Mouse (Mus musculus) testis, postnatal 14 days (tissue): ENCODE data around the gene Fam131a.
A peak's percentile ranks its signal among the peaks of the same experiment; 100 is the strongest.

Source experiments
- DNase-seq: peaks from one replicate; pipeline ENCODE4 v3.0.0; 2021; ENCODE audit warnings: low spot score

Fam131a gene

DNA sequence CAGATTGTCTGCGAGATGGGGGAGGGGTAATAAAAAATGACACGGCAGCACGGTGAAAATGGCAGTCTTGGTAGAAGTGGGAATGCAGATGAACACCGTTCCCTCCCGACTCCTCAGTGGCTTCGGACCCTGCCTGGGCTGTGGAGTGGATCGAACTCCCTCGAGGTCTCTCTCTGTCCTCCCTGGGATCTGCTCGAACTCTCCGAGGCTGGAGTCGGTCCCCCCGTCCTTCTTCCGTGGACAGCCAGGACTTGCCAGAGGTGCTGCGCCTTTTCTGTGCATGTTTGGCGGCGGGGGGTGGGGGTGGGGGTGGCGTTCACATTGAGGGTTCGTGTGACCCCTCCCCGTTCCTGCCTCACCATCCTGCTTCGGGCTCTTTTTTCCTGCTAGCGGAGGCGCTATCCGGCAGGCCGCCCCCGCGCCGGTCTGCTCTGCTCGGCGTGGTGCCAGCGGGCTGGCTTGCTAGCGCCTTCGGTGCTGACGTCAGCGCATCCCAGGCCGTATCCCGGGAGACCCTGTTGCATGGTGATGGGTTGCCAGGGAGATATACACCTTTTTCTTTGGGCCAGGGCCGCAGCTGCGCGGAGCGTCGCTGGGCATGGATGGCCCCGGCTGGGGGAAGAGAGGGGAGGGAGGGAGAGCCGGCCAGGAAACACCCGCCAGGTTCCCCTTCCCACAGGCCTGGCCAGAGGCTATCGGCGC, 2.7 kb downstream of the Fam131a start:
- peak; percentile 86 for DNase-seq

DNA sequence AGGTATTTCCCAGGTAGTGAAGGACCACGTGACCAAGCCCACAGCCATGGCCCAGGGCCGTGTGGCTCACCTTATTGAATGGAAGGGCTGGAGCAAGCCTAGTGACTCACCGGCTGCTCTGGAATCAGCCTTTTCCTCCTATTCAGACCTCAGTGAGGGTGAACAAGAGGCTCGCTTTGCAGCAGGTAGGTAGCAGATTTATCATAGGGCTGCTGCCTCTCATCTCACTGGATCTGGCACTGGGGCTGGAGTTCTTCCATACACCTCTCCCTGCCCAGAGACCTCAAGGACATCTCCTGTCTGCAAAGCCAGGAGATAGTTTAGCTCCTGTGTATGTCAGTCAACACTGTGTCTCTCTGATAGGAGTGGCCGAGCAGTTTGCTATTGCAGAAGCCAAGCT, 6.2 kb downstream of the Fam131a start:
- DNase-seq: no peak

DNA sequence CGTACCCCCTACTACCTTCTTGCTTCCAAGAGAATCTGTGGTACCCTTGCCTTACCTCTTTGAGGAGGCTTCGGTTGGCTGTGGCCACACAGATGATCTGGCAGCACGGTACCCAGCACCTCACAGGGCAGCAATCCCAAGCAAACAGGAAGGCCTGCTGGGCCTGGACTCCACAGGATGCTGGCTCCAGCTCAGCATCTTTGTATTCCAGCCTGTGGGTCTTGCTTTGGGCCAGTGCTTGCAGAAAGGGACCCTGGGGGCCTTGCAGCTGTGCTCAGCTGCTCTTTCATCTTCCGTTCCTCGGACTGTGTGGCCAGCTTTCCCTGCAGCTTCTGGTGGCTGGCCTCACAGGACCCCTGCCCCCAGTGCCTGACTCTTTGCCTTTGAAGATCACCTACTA, 7.0 kb downstream of the Fam131a start:
- DNase-seq: no peak

DNA sequence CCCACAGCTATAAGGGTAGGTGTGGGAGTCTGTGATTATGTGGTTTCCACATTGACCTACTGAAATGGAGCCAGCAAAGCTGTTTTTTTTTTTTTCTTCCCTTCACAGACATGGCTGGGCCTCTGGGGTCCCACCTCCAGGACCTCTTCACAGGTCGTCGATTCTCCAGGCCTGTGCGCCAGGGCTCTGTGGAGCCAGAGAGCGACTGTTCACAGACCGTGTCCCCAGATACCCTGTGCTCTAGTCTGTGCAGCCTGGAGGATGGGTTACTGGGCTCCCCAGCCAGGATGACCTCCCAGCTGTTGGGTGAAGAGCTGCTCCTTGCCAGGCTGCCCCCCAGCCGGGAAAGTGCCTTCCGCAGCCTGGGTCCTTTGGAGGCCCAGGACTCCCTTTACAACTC, 8.3 kb downstream of the Fam131a start:
- no peak for DNase-seq

DNA sequence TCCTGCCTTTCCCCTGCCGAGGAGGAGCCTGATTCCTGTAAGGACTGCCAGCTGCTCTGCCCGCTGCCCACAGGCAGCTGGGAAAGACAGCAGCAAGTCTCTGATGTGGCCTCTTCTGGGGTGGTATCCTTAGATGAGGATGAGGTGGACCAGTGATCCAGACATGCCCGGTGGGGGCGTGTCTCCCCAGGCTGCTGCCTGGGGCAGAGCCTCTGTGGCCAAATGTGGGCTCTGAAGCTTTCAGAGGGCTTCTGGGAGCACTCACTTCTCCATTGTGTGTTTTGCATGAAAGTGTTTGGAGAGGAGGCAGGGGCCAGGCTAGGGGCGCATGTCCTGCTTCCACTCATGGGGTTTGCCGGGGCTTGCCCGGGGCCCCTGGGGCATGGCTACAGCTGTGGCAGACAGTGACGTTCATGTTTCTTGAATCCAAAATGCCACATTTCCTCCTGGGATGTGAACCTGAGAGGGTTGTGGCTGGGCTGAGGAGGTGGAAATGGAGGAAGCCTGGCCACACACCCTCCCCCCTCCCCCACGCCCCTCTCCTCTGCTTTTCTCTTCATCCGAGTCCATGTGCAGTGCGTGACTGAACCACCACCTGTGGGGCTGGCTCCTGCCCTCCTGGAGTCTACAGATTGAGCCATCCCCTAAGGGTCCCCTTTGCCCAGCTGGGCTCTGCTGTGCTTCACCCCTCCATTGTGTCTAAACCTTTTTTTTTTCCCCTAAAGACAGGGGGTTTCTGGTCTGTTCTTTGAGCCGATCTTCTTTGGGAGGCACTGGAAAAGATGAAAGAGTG, 8.9 kb downstream of the Fam131a start:
- DNase-seq: no peak

DNA sequence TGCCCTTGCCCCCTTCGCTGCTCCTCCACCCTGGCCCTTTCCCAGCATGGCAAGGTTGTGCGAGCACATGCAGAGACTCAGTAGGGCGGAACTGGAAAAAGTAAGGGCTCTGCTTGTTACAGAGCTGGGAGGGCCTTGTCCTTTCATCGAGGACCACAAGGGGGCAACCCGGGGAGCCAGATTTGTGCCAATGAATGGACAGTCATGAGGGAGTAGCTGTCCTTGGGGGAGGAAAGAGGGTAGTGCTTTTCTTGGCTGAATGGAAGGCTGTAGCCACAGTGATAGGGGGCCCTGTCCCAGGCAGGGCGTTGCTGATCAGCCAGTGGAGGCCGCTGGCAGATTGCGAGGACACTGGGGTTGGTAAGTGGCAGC, 9.5 kb downstream of the Fam131a start:
- peak; percentile 80 for DNase-seq

DNA sequence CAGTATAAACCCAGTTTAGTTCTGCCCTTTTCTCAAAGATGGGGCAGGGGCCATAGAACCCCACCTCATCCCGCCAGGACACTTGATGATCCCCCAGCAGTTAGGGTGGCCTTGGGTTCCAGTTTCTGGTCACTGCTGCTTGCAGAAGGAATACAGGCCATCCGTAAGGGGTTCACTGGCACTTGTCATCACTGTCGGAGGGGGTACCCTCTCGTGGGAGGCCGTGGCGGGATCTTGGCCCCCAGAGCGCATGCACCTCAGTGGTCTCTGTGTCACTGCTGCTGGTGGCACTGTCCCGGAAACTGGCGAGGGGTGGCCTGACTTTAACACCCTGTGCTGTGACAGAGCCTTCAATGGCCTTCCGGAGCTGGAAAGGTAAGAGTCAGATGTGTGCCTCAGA, 10.0 kb downstream of the Fam131a start:
- no peak for DNase-seq

DNA sequence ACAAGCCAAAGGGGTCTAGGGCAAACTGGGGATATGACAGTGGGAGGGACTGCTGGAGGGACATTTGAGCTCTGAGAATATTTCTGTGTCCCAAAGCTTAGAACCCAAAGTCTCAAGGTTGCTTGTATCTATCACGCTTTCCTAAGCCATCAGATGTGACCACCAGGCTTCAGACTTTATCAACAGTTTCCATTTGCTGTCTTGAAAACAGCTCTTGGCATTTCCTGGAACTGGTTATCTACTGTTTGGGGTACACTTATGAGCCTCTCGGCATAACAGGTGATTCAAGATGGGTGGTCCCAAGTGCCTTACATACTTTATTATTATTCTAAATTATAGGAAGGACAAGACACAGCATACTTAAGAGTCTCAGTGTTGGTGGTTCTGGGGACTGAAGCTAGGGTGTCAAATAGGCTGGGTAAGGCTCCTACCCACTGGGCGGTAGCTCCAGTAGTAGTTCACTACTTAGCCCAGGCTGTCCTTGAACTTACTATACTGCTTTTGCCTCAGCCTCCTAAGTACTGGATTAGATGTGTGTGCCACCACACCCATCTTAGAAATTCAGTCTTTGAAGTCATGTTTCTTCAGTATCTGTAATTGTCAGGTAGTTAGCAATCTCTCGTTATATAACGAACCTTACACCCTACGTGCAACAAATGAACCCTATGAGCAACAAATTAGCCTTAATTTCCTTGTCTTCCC, 10.8 kb downstream of the Fam131a start:
- DNase-seq: no peak

DNA sequence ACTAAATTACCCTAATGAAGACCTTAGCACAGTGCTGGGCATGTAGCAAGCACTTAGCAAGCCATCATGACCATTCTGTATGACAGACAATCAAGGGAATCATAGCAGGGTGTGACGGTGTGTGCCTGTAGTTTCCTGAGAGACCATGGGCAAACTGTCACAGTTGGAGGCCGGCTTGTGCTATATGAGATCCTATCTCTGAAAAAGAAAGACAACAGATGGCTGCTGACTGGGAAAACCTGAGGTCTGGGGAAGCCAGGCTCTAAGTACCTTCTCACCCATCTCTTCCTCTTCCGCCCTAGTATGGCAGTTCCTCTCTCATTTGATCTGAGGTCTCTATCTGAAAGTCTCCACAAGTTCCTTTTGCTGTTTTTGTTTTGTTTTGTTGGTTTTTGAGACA, 12.7 kb downstream of the Fam131a start:
- DNase-seq: no peak

DNA sequence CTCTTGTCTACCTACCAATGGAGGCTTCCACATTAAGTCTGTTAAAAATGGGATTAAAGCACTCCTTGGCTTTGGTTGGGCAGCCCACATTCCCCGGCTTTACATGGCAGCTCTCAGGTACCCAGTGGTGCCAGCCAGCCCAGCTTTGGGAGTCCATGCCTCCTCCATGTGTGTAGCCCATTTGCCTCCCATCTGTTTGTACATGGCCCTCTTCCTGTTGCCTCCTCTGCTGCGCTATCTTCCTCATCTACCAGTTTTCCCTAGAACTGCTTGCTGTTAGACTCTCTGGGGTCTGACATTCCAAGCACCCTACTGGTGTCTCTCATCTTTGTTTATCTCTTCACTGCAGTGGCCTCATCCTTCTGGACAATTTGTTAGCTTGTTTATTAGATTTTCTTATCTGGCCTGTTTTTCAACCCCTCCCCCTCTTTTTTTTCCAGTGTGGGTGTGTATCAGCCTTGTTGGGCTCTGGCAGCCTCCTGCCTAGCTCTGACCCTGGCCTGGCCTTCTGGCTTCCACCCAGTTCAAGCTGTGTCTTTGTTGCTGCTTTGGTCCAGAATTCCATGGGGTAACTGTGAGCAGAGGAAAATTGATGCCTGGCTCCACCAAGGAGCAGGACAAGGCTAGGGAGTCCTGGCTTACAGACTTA, 13.5 kb downstream of the Fam131a start:
- DNase-seq: peak; percentile 81

DNA sequence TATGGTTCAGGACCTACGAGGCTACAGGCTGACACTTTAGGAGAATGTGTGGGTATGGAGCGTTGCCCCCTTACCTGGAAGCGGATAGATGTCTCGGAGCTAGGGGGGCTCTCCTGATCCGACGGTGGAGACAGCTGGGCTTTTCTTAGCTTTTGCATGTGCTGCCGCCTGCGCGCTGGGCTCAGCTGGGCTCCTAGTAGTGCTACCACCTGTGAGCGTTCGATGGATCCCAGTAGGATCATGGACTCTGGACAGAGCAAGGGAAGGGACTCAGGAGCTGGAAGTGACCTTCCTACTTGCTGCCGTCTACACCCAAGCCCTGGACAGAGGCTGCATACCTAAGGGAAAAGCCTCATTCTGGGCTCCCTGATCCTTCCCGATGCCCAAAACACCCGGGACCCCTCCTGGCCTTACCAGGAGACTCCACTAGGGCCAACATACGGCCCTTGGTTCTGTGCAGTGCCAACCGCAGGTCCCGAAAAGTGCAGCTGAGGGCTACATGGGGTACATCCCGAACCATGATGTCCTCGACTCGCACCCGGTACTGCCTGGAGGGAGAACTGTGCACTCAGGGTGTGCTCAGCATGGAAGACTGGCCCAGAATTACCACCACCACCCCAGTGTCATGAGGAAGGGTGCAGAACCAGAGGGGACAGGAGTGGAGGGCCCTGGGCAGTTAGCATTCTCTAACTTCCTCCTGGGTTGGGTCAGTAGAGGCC, 15.3 kb downstream of the Fam131a start:
- DNase-seq: no peak

DNA sequence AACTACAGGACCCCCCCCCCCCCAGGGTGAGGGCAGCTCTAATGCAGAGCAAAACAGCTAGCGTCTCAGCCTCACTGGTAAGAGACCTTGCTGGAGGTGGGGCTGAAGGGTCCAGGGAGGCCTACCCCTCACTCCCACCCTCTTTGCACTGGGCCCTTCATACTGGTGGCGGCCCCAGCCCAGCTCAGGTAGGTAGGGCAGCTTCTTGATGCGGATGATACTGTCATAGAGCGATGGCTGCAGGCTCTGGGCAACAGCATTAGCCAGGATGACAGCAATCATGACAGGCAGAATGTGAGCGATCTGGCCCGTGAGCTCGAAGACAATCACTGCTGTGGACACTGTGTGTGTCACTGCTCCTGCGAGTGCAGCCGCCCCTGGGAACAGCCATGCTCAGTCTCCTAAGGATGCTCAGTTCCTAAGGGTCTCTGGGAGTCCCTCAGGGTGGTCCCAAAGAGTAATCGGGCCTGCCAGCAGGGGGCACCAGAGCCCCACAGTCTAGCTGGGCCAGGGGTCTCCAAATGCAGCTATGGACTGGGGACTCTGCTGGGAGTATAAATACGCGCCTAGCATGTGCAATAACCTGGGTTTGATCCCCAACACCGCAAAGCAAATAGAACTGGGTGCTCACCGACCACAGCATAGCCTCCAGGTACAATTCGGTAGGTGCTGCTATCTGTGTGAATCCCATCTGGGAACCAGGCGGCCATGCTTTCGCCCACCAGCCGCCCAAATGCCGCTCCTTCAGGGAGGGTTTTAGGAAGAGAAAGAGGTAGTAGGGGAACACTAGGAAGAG, 16.1 kb downstream of the Fam131a start:
- peak; percentile 28 for DNase-seq

DNA sequence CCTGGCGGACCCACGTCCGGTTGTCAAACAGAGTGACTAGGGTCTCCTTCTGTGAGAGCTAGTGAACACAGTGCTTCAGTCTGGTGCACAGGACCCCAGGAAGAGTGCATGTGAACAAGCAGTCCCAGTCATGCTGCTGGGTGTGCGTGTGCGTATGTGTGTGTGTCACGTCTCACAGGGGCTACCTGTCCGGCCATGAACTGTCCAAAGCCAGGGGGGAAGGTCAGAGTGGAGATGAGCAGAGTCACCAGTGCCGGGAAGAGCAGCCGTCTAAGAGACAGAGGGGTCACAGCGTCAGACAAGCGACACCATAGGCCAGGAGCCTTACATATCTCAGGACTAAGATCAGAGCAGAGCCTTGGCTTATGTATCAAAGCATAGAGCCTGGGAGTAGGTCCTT, 17.3 kb downstream of the Fam131a start:
- DNase-seq: no peak

DNA sequence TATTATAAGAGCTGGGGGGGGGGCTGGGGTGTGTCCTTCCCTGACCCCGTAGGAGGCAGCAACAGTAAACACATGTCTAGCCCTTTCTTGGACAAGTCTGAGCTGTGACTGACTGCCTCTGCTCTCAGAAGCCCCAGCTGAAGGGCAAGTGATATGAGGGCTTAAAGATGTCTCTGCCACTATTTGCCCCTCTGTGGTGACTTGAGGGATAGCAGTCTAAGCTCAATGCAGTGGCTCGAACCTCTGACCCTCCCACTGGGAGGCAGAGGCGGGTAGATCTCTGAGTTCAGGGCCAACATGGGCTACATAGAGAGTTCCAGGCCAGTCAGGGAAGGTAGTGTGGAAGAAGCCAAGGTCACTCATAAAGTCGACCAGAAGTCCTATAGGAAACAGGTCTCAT, 17.8 kb downstream of the Fam131a start:
- no peak for DNase-seq

DNA sequence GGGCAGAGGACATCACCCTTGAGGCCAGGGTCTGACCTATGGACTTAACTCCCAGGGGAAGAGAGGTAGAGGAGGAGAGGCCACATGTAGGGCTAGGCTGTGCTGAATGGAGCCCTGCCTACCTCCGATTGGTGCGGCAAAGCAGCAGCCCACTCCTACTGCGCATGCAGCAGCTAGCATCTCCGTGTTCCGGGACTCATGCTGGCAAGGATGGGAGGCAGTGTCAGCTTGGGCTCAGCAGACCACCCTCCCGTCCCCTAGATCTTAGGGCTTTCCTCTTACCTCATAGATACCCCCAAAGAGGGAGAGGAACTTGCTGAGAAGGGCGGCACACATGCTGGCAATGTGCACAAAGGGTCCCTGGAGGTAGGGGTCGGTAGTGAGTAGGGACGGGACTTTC, 19.1 kb downstream of the Fam131a start:
- DNase-seq: no peak

DNA sequence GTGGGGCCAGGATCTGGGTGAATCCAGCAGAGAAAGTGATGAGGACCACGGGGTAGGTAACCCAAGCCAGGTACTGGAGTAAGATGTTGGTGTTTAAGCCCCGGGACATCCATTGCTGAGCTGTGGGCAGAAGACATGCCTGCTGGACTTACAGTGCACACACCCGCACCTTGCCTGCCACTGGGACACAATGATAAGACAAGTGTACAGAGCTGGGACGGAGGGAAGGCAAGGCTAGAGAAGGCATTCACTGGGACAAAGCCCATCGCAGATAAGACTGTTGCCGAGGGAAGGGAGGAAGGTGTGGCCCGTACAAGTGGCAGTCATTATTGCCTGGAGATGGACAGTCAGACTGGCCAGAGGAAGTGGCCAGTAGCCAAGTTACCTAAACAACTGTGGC, 19.8 kb downstream of the Fam131a start:
- DNase-seq: no peak

DNA sequence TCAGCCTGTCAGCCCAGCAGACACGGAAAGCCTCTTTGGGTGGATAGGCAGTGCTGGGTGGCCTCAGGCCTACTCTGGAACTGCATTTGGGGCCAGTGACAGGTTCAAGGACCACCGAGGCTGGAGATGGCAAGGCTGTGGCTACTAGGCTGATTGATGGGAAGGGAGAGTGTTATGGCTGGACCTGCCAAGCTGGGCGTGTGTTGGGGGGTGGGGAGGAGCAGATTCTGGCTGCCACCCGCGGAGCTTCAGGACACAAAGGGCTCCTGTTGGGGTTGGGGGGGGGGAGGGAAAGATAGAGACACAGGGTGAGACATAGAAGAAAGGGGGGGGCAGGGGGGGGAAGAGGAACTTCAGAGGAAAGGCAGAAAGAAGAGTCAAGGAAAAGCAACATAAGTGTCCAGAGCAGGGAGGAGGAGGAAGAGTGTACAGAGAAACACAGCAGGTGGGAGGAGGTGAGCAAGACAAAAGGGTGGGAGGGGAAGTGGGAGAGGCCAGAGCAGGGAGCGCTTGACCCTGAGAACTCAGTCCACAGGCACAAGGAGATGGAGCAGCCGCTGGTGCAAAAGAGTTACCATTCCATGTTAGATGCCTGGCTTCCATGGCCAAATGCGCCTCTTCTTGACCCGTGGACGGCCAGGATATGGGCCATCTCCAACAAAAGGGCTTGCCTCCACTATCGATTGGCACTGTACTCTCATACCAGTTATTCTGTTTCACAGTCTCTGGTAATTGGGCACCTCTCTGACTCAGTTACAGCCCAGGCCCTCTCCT, 21.5 kb downstream of the Fam131a start:
- DNase-seq: peak; percentile 82

DNA sequence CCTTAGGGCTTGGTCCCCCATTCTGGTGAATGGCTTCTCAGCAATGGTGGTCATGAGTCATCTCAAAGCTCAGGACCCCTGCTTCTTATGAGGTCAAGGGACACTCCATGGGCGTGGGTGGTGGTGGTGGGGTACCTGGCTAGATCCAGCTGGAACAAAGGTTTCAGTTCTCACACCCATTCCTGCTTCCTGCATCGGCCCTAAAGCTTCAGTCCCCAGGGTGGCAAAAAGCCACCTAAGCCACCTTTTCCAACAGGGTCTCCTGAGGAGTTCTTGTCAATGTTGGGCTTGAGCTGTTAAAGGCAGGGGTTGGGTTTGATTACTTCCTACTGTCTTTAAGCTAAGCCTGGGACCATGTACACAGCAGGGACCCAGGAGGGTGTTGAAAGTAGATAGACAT, 22.1 kb downstream of the Fam131a start:
- DNase-seq: no peak

DNA sequence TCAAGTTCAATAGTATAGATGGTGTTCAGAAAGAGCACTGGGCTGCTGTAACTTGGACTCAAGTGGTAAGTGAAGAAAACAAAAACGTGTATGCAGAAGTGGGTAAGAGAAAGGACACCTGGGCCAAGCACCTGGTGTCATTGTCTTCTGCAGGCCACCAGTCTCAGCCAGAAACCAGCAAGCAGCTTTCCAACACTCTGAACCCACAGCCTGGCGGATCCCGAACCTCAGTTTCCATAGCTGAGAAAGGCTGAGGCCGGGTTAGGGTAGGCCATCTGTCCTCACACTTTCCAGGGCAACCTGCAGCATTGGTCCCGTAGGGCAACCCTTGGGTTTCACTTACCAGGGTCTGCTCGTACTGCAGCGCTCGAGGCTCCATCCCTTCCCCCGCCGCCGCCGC, 22.5 kb downstream of the Fam131a start:
- no peak for DNase-seq
